Mouse (Mus musculus): Measurements from ENCODE around the gene Krtap24-1. TPM values are rescaled to one million over a fixed set of nuclear protein-coding genes. Genes with fewer than 3 reads are reported as not detected.

Krtap24-1 gene
- not detected in 2 replicates for polyA plus RNA-seq (2015; fragmentation: Nextera tagmentation; extraction: Ambion mirVana)

- Histone ChIP-seq H3K36me3 (ENCODE audit: control insufficient read depth, insufficient read depth, low read length) (no peaks in the 10 kb centered on the region), H3K4me3 (ENCODE audit: low read depth, low read length) (no peak within 1 kb of the TSS), H3K4me1 (ENCODE audit: control insufficient read depth, insufficient read depth, low read length) (peaks cover 5% of the 10 kb centered on the region; the same call in 1 of the 2 replicates), H3K27ac (ENCODE audit: low read length) (no peak within 1 kb of the TSS), H3K27me3 (ENCODE audit: control insufficient read depth, insufficient read depth, low read depth, low read length) (no peaks in the 10 kb centered on the region), H3K4me2 (ENCODE audit: low read length) (no peak within 1 kb of the TSS), H3K9me3 (replicated peaks; ENCODE audit: control insufficient read depth, low read length, poor library complexity, severe bottlenecking) (no peaks in the 10 kb centered on the region), H3K9ac (ENCODE audit: low read depth, low read length) (no peak within 1 kb of the TSS)
- WGBS, result 93% methylated on average over 8 of the region's 8 CpGs
- ATAC-seq, result no peak
These were observed at the start of gene Krtap24-1 for GRCm38 (mm10) chr16:88611922-88612321. TSS of gene Krtap24-1 (minus strand) at chr16:88612279.

GRCm38 (mm10) chr16:88657426-88657825 lies 45.3 kb upstream of the Krtap24-1 start:
- WGBS, result 52% methylated on average over 1 of the region's 1 CpGs
- Histone ChIP-seq H3K36me3 (ENCODE audit: control insufficient read depth, insufficient read depth, low read length) (no peaks in the 10 kb centered on the region), H3K4me1 (ENCODE audit: control insufficient read depth, insufficient read depth, low read length) (no peaks in the 10 kb centered on the region), H3K9ac (ENCODE audit: low read depth, low read length) (no peak overlapping the region), H3K4me2 (ENCODE audit: low read length) (no peak overlapping the region), H3K27ac (ENCODE audit: low read length) (no peak overlapping the region), H3K4me3 (ENCODE audit: low read depth, low read length) (no peak overlapping the region), H3K9me3 (replicated peaks; ENCODE audit: control insufficient read depth, low read length, poor library complexity, severe bottlenecking) (no peaks in the 10 kb centered on the region), H3K27me3 (ENCODE audit: control insufficient read depth, insufficient read depth, low read depth, low read length) (no peaks in the 10 kb centered on the region)
- no peak for ATAC-seq

- no peaks in the 10 kb centered on the region for H3K4me1 ChIP-seq (ENCODE audit: control insufficient read depth, insufficient read depth, low read length)
- H3K27ac ChIP-seq (ENCODE audit: low read length), result no peak overlapping the region
- no peak overlapping the region for H3K4me3 ChIP-seq (ENCODE audit: low read depth, low read length)
- ATAC-seq, result no peak
- no peaks in the 10 kb centered on the region for H3K27me3 ChIP-seq (ENCODE audit: control insufficient read depth, insufficient read depth, low read depth, low read length)
- 73% methylated on average over 2 of the region's 2 CpGs for WGBS
- H3K4me2 ChIP-seq (ENCODE audit: low read length), result no peak overlapping the region
- no peaks in the 10 kb centered on the region for H3K9me3 ChIP-seq (replicated peaks; ENCODE audit: control insufficient read depth, low read length, poor library complexity, severe bottlenecking)
- no peaks in the 10 kb centered on the region for H3K36me3 ChIP-seq (ENCODE audit: control insufficient read depth, insufficient read depth, low read length)
- no peak overlapping the region for H3K9ac ChIP-seq (ENCODE audit: low read depth, low read length)
These were observed 39.9 kb upstream of the Krtap24-1 start for GRCm38 (mm10) chr16:88651952-88652351.

- H3K4me1 ChIP-seq (ENCODE audit: control insufficient read depth, insufficient read depth, low read length), result no peaks in the 10 kb centered on the region
- H3K36me3 ChIP-seq (ENCODE audit: control insufficient read depth, insufficient read depth, low read length), result no peaks in the 10 kb centered on the region
- no peak overlapping the region for H3K4me3 ChIP-seq (ENCODE audit: low read depth, low read length)
- no peak overlapping the region for H3K9ac ChIP-seq (ENCODE audit: low read depth, low read length)
- WGBS, result 86% methylated on average over 1 of the region's 1 CpGs
- no peak for ATAC-seq
- no peaks in the 10 kb centered on the region for H3K27me3 ChIP-seq (ENCODE audit: control insufficient read depth, insufficient read depth, low read depth, low read length)
- H3K4me2 ChIP-seq (ENCODE audit: low read length), result no peak overlapping the region
- H3K27ac ChIP-seq (ENCODE audit: low read length), result no peak overlapping the region
- no peaks in the 10 kb centered on the region for H3K9me3 ChIP-seq (replicated peaks; ENCODE audit: control insufficient read depth, low read length, poor library complexity, severe bottlenecking)
These were observed 39.0 kb upstream of the Krtap24-1 start for GRCm38 (mm10) chr16:88651082-88651481.

DNA sequence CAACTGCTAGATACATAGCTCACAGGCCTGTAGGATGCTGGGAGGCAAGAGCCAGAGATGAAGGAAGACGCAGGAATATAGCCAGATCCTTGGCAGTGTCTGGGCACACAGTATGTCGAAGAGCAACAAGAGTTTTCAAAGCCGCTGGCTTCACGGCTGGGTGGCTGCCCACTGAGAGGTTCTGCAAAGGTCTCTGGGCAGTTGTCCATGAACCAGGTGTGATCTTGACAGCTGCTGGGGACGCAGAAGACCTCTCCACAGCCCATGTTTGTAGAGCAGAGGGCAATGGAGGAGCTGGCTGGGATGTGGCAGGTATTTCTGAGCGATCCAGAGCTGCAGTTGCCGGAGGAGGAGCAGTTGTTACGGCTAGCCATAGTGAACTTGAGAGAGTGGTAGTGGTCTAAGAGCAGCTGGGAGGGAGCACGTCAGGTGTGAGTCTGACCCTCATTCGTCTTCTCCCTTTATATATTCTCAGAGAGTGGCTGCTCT lies 35.3 kb upstream of the Krtap24-1 start, which contains the start of gene Krtap26-1:
Gene Krtap26-1 (minus strand): TSS at position 439 of the 489 bp plus-strand sequence.
- no peak for ATAC-seq
- no peaks in the 10 kb centered on the region for H3K36me3 ChIP-seq (ENCODE audit: control insufficient read depth, insufficient read depth, low read length)

GRCm38 (mm10) chr16:88646366-88647111 lies 34.5 kb upstream of the Krtap24-1 start:
- H3K4me2 ChIP-seq (ENCODE audit: low read length), result no peak overlapping the region
- H3K9me3 ChIP-seq (replicated peaks; ENCODE audit: control insufficient read depth, low read length, poor library complexity, severe bottlenecking), result no peaks in the 10 kb centered on the region
- ATAC-seq, result no peak
- H3K4me1 ChIP-seq (ENCODE audit: control insufficient read depth, insufficient read depth, low read length), result no peaks in the 10 kb centered on the region
- H3K9ac ChIP-seq (ENCODE audit: low read depth, low read length), result no peak overlapping the region
- 63% methylated on average over 8 of the region's 8 CpGs for WGBS
- no peaks in the 10 kb centered on the region for H3K36me3 ChIP-seq (ENCODE audit: control insufficient read depth, insufficient read depth, low read length)
- H3K4me3 ChIP-seq (ENCODE audit: low read depth, low read length), result no peak overlapping the region
- no peaks in the 10 kb centered on the region for H3K27me3 ChIP-seq (ENCODE audit: control insufficient read depth, insufficient read depth, low read depth, low read length)
- no peak overlapping the region for H3K27ac ChIP-seq (ENCODE audit: low read length)

More for the DNA sequence above, 35.3 kb upstream of the Krtap24-1 start, which contains the start of gene Krtap26-1:
- 89% methylated on average over 10 of the region's 10 CpGs for WGBS
- Histone ChIP-seq H3K27ac (ENCODE audit: low read length) (no peak within 1 kb of the TSS), H3K4me3 (ENCODE audit: low read depth, low read length) (no peak within 1 kb of the TSS), H3K4me2 (ENCODE audit: low read length) (no peak within 1 kb of the TSS), H3K9me3 (replicated peaks; ENCODE audit: control insufficient read depth, low read length, poor library complexity, severe bottlenecking) (no peaks in the 10 kb centered on the region), H3K4me1 (ENCODE audit: control insufficient read depth, insufficient read depth, low read length) (no peaks in the 10 kb centered on the region), H3K27me3 (ENCODE audit: control insufficient read depth, insufficient read depth, low read depth, low read length) (no peaks in the 10 kb centered on the region), H3K9ac (ENCODE audit: low read depth, low read length) (no peak within 1 kb of the TSS)

DNA sequence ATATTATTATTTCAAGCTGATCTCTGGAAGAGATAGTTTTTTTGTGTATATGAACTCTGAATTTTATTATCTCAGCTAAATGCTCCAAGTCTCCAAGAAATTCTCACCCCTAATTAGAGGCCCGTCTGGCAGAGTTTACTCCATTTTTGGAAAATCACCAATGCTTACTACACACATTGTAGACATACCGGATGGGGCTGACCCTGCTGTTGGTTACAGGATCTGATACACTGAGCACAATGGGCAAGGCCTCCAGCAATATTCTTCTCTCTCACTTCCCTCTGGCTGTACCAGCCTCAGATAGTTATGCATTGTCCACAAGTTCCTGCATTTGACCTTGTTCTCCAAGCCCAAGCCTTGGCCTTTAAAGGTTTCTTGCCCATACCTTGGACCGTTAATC lies 28.0 kb upstream of the Krtap24-1 start:
- Histone ChIP-seq H3K27ac (ENCODE audit: low read length) (no peak overlapping the region), H3K4me2 (ENCODE audit: low read length) (no peak overlapping the region), H3K9me3 (replicated peaks; ENCODE audit: control insufficient read depth, low read length, poor library complexity, severe bottlenecking) (0 out of 2 replicates have a peak, but pooled peaks cover 2% of the 10 kb centered on the region), H3K36me3 (ENCODE audit: control insufficient read depth, insufficient read depth, low read length) (no peaks in the 10 kb centered on the region), H3K4me3 (ENCODE audit: low read depth, low read length) (no peak overlapping the region), H3K27me3 (ENCODE audit: control insufficient read depth, insufficient read depth, low read depth, low read length) (no peaks in the 10 kb centered on the region), H3K4me1 (ENCODE audit: control insufficient read depth, insufficient read depth, low read length) (no peaks in the 10 kb centered on the region), H3K9ac (ENCODE audit: low read depth, low read length) (no peak overlapping the region)
- no peak for ATAC-seq
- WGBS, result 88% methylated on average over 3 of the region's 3 CpGs

DNA sequence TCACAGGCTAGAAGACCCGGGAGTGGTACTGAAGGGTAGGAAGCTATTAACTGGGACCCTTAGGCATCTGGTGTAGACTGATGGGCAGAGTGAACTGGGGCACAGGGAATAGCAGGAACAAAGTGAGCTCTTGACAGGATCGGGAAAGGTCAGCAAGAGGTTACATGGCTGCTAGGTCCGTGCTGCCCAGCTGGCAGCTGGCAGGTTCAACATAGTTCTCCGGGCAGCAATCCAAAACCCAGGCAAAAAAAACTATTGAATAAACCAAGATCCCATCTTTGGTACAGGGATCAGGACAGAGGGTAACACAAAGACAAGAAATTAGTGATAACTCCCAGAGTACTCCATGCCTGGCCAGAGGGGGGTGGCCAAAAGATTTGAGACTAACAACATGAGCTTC lies 23.1 kb upstream of the Krtap24-1 start:
- Histone ChIP-seq H3K36me3 (ENCODE audit: control insufficient read depth, insufficient read depth, low read length) (no peaks in the 10 kb centered on the region), H3K4me1 (ENCODE audit: control insufficient read depth, insufficient read depth, low read length) (no peaks in the 10 kb centered on the region), H3K27me3 (ENCODE audit: control insufficient read depth, insufficient read depth, low read depth, low read length) (no peaks in the 10 kb centered on the region), H3K27ac (ENCODE audit: low read length) (no peak overlapping the region), H3K4me3 (ENCODE audit: low read depth, low read length) (no peak overlapping the region), H3K9me3 (replicated peaks; ENCODE audit: control insufficient read depth, low read length, poor library complexity, severe bottlenecking) (no peaks in the 10 kb centered on the region), H3K9ac (ENCODE audit: low read depth, low read length) (no peak overlapping the region), H3K4me2 (ENCODE audit: low read length) (no peak overlapping the region)
- WGBS, result 66% methylated on average over 4 of the region's 4 CpGs
- ATAC-seq, result no peak

- no peaks in the 10 kb centered on the region for H3K27me3 ChIP-seq (ENCODE audit: control insufficient read depth, insufficient read depth, low read depth, low read length)
- no peak overlapping the region for H3K4me3 ChIP-seq (ENCODE audit: low read depth, low read length)
- WGBS, result 76% methylated on average over 4 of the region's 4 CpGs
- no peak overlapping the region for H3K4me2 ChIP-seq (ENCODE audit: low read length)
- no peaks in the 10 kb centered on the region for H3K36me3 ChIP-seq (ENCODE audit: control insufficient read depth, insufficient read depth, low read length)
- ATAC-seq, result no peak
- no peak overlapping the region for H3K27ac ChIP-seq (ENCODE audit: low read length)
- no peaks in the 10 kb centered on the region for H3K9me3 ChIP-seq (replicated peaks; ENCODE audit: control insufficient read depth, low read length, poor library complexity, severe bottlenecking)
- H3K9ac ChIP-seq (ENCODE audit: low read depth, low read length), result no peak overlapping the region
- no peaks in the 10 kb centered on the region for H3K4me1 ChIP-seq (ENCODE audit: control insufficient read depth, insufficient read depth, low read length)
These were observed 19.4 kb upstream of the Krtap24-1 start for GRCm38 (mm10) chr16:88631474-88631873.

Measured in midbrain, embryonic 16.5 days (tissue).